Comparison of ENCODE assay signal across 8 mouse cellular contexts in the genomic region with DNA sequence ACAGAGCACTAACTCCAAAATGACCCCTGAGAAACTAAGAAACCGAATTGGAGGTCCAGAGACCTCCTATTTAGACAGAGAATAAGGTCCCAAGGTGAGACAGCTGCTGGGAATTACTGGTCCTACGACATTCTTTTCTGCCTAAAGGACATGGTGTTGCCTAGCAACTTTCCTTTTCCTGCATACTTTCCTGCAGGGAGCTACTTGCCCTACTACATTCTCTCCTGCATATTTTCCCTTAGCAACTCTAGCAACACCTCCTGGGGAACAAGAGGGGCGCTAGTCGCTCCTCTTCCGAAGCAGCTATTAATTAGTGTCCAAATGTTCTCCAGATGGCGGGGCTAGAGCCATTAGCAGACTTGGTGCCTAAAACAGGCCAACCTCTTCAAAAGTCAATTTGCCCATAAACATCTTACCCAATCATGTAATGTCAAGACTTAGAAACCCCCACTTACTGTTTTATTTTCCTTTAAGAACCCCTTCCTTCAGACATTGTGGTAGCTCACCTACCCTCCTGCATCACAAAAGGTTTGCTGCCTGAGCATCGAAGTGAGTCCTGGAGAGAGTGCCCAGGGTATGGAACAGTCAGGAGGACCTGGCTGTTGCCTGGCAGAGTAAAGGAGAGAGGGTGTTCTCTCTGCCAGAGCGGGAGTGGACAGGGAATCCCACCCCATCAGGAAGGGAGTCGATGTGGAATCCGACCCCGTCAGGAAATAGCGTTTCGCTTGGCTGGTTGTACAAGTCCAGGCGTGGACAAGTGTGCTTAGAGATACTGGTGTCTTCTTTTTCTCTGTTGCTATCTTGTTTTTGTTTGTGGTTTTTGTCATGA. TPM values are rescaled to one million over a fixed set of nuclear protein-coding genes. Genes with fewer than 3 reads are reported as not detected.
DNase-seq lines count a peak whose midpoint lies in the region; ATAC-seq lines count a peak whose summit lies in the region.

No protein-coding gene starts in this region.

- H3K27me3 ChIP-seq in hindbrain, embryonic 10.5 days (ENCODE audit: insufficient read depth, poor library complexity, severe bottlenecking) = no peaks in the 10 kb centered on the region
- H3K27me3 ChIP-seq in hindbrain, embryonic 12.5 days = no peaks in the 10 kb centered on the region
- H3K27me3 ChIP-seq in intestine, embryonic 14.5 days (replicated peaks; ENCODE audit: control insufficient read depth, insufficient read depth, low read length) = no peaks in the 10 kb centered on the region

- 26% methylated on average over 14 of the region's 14 CpGs for WGBS in hindbrain, embryonic 10.5 days
- WGBS in hindbrain, embryonic 12.5 days = 43% methylated on average over 14 of the region's 14 CpGs
- WGBS in intestine, embryonic 14.5 days = 32% methylated on average over 14 of the region's 14 CpGs

- 0 out of 2 replicates have a peak overlapping the region, but pooled peaks have one; percentile 53 for H3K27ac ChIP-seq in hindbrain, embryonic 10.5 days
- no peak overlapping the region for H3K27ac ChIP-seq in hindbrain, embryonic 12.5 days
- no peak overlapping the region; the same call in 1 of the 2 replicates for H3K27ac ChIP-seq in intestine, embryonic 14.5 days (ENCODE audit: low read depth)

- peak; percentile 30 for DNase-seq in hindbrain, embryonic 10.5 days (ENCODE audit: low spot score)
- DNase-seq in T-cell, adult 2 months (ENCODE audit: low spot score) = peak; percentile 66
- DNase-seq in intestine, embryonic 14.5 days (ENCODE audit: low spot score) = no peak
- DNase-seq in lung, adult 18-20 months = peak; percentile 51 to 74
- DNase-seq in yolk sac, embryonic 10.5 days (ENCODE audit: low spot score) = peak; percentile 28
- no peak for DNase-seq in urinary bladder, postnatal 36 days (ENCODE audit: low spot score in 2 of 2)
- no peak for DNase-seq in cerebellum, adult 9-11 months

- 0 out of 2 replicates have a peak overlapping the region, but pooled peaks have one; percentile 4 for H3K4me3 ChIP-seq in hindbrain, embryonic 10.5 days
- no peak overlapping the region for H3K4me3 ChIP-seq in hindbrain, embryonic 12.5 days
- H3K4me3 ChIP-seq in intestine, embryonic 14.5 days (ENCODE audit: low read depth, low read length) = no peak overlapping the region

- no peak overlapping the region for H3K4me2 ChIP-seq in hindbrain, embryonic 12.5 days (replicated peaks)
- peak overlapping the region; percentile 11; the same call in 1 of the 2 replicates for H3K4me2 ChIP-seq in intestine, embryonic 14.5 days (ENCODE audit: low read length)

- no peaks in the 10 kb centered on the region for H3K36me3 ChIP-seq in hindbrain, embryonic 10.5 days
- H3K36me3 ChIP-seq in hindbrain, embryonic 12.5 days = no peaks in the 10 kb centered on the region
- H3K36me3 ChIP-seq in intestine, embryonic 14.5 days (ENCODE audit: control insufficient read depth, insufficient read depth, low read length) = no peaks in the 10 kb centered on the region

- no peak overlapping the region for H3K9ac ChIP-seq in hindbrain, embryonic 12.5 days
- no peak overlapping the region for H3K9ac ChIP-seq in intestine, embryonic 14.5 days (ENCODE audit: low read length)

- H3K9me3 ChIP-seq in hindbrain, embryonic 10.5 days = no peaks in the 10 kb centered on the region
- no peaks in the 10 kb centered on the region for H3K9me3 ChIP-seq in hindbrain, embryonic 12.5 days (replicated peaks)
- H3K9me3 ChIP-seq in intestine, embryonic 14.5 days (ENCODE audit: control insufficient read depth, low read length) = no peaks in the 10 kb centered on the region

- ATAC-seq in hindbrain, embryonic 12.5 days (ENCODE audit: low FRiP score) = no peak
- peak; percentile 81 for ATAC-seq in intestine, embryonic 14.5 days (replicated peaks; ENCODE audit: low FRiP score, low TSS enrichment, low read depth)

- peaks cover 15% of the 10 kb centered on the region for H3K4me1 ChIP-seq in hindbrain, embryonic 10.5 days (replicated peaks)
- H3K4me1 ChIP-seq in hindbrain, embryonic 12.5 days = peaks cover 6% of the 10 kb centered on the region; the same call in 1 of the 2 replicates
- 0 out of 2 replicates have a peak, but pooled peaks cover 6% of the 10 kb centered on the region for H3K4me1 ChIP-seq in intestine, embryonic 14.5 days (replicated peaks; ENCODE audit: control insufficient read depth, insufficient read depth, low read length)

RNA-seq across cellular contexts. Expression of gene Zfp53, which starts 15.2 kb away (rescaled TPM):
- 6.3 and 9.6 TPM in 2 replicates for polyA plus RNA-seq in hindbrain, embryonic 10.5 days (2016; fragmentation: Nextera tagmentation; extraction: Ambion mirVana)
- polyA plus RNA-seq in hindbrain, embryonic 12.5 days (2016; fragmentation: Nextera tagmentation; extraction: Ambion mirVana) = 8.5 and 11.3 TPM in 2 replicates
- 13.3 and 13.7 TPM in 2 replicates for polyA plus RNA-seq in intestine, embryonic 14.5 days (2014; fragmentation: Nextera tagmentation; extraction: Ambion mirVana)

RNA-seq across cellular contexts. Expression of gene Zfp51, which starts 23.4 kb away (rescaled TPM):
- polyA plus RNA-seq in hindbrain, embryonic 10.5 days (2016; fragmentation: Nextera tagmentation; extraction: Ambion mirVana) = 11.6 and 14.9 TPM in 2 replicates
- 14.0 and 14.4 TPM in 2 replicates for polyA plus RNA-seq in hindbrain, embryonic 12.5 days (2016; fragmentation: Nextera tagmentation; extraction: Ambion mirVana)
- 14.3 and 16.5 TPM in 2 replicates for polyA plus RNA-seq in intestine, embryonic 14.5 days (2014; fragmentation: Nextera tagmentation; extraction: Ambion mirVana)

RNA-seq across cellular contexts. Expression of gene Zfp54, which starts 50.5 kb away (rescaled TPM):
- 2.3 and 3.8 TPM in 2 replicates for polyA plus RNA-seq in hindbrain, embryonic 10.5 days (2016; fragmentation: Nextera tagmentation; extraction: Ambion mirVana)
- 3.3 and 3.8 TPM in 2 replicates for polyA plus RNA-seq in hindbrain, embryonic 12.5 days (2016; fragmentation: Nextera tagmentation; extraction: Ambion mirVana)
- polyA plus RNA-seq in intestine, embryonic 14.5 days (2014; fragmentation: Nextera tagmentation; extraction: Ambion mirVana) = 4.8 and 6.1 TPM in 2 replicates

Comparison
In these comparisons a context has a peak if more than half of its experiments do, and no peak if none do; other contexts are left out.
1. DNase-seq: peak in hindbrain, embryonic 10.5 days (single experiment), T-cell, adult 2 months (single experiment), lung, adult 18-20 months (2 of 2) and yolk sac, embryonic 10.5 days (single experiment); none in intestine, embryonic 14.5 days (single experiment), urinary bladder, postnatal 36 days (0 of 2) and cerebellum, adult 9-11 months (single experiment).